Mouse (Mus musculus) stomach, embryonic 14.5 days (tissue): ENCODE results near the gene Fundc2. TPM values are rescaled to one million over a fixed set of nuclear protein-coding genes. Genes with fewer than 3 reads are reported as not detected.
A peak's percentile ranks its signal among the peaks of the same experiment; 100 is the strongest.

Experiments used
- ATAC-seq: fragments of 200-750 bp; cut with Nextera tagmentation; 2 replicates; pipeline ENCODE4 v1.8.0; 2017; ENCODE audit warnings: low read depth, moderate TSS enrichment; ENCODE audit not compliant: insufficient number of reproducible peaks, insufficient read depth, low FRiP score
- H3K27ac ChIP-seq: fragments of 300-500 bp; sonication (generic); 2 replicates; pipeline ENCODE4 v1.5.1; 2014; ENCODE audit warnings: mild to moderate bottlenecking, low read length, moderate library complexity, mixed read lengths
- H3K27me3 ChIP-seq: fragments of 300-500 bp; sonication (generic); 2 replicates; pipeline ENCODE4 v1.6.1; 2014; ENCODE audit warnings: low read length, control low read depth, mixed read lengths; ENCODE audit not compliant: control insufficient read depth, insufficient read depth
- H3K36me3 ChIP-seq: fragments of 300-500 bp; sonication (generic); 2 replicates; pipeline ENCODE4 v1.6.1; 2014; ENCODE audit warnings: mild to moderate bottlenecking, control low read depth, low read length, moderate library complexity, mixed read lengths; ENCODE audit not compliant: control insufficient read depth, insufficient read depth
- H3K4me1 ChIP-seq: fragments of 300-500 bp; sonication (generic); 2 replicates; pipeline ENCODE4 v1.6.1; 2014; ENCODE audit warnings: low read length, control low read depth, mixed read lengths; ENCODE audit not compliant: control insufficient read depth, insufficient read depth
- H3K4me2 ChIP-seq: fragments of 300-500 bp; sonication (generic); replicated peaks from 2 replicates; pipeline ENCODE4 v1.6.1; 2014; ENCODE audit warnings: low read depth, low read length, control low read depth
- H3K4me3 ChIP-seq: fragments of 300-500 bp; sonication (generic); 2 replicates; pipeline ENCODE4 v1.5.1; 2014; ENCODE audit warnings: low read depth, low read length, control low read depth
- H3K9ac ChIP-seq: fragments of 300-500 bp; sonication (generic); replicated peaks from 2 replicates; pipeline ENCODE4 v1.6.1; 2014; ENCODE audit warnings: low read depth, mild to moderate bottlenecking, control low read depth, low read length, moderate library complexity, mixed read lengths
- H3K9me3 ChIP-seq: fragments of 300-500 bp; sonication (generic); 2 replicates; pipeline ENCODE4 v1.6.1; 2016; ENCODE audit warnings: low read depth, low read length, control low read depth; ENCODE audit not compliant: control insufficient read depth
- WGBS: fragments of 180-500 bp; shearing (Covaris S2); extraction: QIAGEN DNeasy Blood & Tissue Kit; methylation state at CpG from one replicate; pipeline ENCODE4 v1.1.7; 2014; 5-methylcytosine and 5-hydroxymethylcytosine counted together
- polyA plus RNA-seq: library from polyadenylated mRNA; unstranded; fragments of >200 nt; fragmentation: Nextera tagmentation; extraction: Ambion mirVana; gene quantifications from 2 replicates; pipeline ENCODE4 v1.2.1, GENCODE M21; 2014

The Fundc2 gene
- polyA plus RNA-seq, 1 experiment from 2014 or later, result 83.8 TPM

DNA sequence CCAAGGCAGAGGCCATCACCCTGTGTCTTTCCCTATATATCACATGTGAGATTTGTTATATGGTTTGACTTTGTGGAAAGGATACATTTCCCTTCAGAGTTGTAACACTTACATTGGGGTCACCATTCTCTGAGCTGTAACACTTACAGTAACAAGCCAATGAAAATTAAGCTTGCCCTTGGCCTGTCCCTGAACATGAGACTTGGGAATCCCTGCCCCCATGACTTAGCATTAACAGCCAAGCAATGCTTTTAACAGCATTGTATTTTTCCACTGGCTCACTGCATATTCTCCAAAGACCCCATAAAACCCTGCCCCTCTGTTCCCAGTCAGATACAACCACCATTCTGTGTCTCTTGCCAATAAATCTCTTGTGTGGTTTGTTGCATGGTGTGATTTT, 21.2 kb downstream of the Fundc2 start:
- Histone ChIP-seq H3K4me1 (no peaks in the 10 kb centered on the region), H3K4me2 (no peak overlapping the region), H3K27ac (no peak overlapping the region), H3K36me3 (no peaks in the 10 kb centered on the region), H3K9ac (no peak overlapping the region), H3K9me3 (no peaks in the 10 kb centered on the region), H3K4me3 (no peak overlapping the region), H3K27me3 (no peaks in the 10 kb centered on the region)
- ATAC-seq, result no peak

DNA sequence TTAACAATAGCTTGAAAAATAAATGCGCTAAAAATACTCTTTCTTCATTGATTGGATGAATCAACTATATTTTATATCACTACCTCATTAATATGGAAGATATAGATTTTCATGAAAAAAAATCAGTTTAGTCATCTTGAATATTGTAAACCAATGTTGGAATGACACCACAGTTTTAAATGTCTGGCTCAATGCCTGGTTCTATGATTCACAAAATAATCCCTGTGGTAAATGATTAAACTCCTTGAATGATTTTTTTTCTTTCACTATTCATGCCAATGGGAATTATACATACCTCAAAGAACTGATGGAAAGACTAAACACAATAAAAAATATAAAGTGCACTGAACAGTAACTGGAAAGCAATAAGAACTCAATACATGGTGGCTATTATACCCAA, 27.5 kb downstream of the Fundc2 start:
- no peak overlapping the region for H3K4me2 ChIP-seq
- H3K9me3 ChIP-seq, result no peaks in the 10 kb centered on the region
- no peaks in the 10 kb centered on the region for H3K36me3 ChIP-seq
- H3K4me3 ChIP-seq, result no peak overlapping the region
- WGBS, result 89% methylated on average over 1 of the region's 1 CpGs
- no peak overlapping the region for H3K9ac ChIP-seq
- no peaks in the 10 kb centered on the region for H3K27me3 ChIP-seq
- no peaks in the 10 kb centered on the region for H3K4me1 ChIP-seq
- no peak overlapping the region for H3K27ac ChIP-seq
- no peak for ATAC-seq

DNA sequence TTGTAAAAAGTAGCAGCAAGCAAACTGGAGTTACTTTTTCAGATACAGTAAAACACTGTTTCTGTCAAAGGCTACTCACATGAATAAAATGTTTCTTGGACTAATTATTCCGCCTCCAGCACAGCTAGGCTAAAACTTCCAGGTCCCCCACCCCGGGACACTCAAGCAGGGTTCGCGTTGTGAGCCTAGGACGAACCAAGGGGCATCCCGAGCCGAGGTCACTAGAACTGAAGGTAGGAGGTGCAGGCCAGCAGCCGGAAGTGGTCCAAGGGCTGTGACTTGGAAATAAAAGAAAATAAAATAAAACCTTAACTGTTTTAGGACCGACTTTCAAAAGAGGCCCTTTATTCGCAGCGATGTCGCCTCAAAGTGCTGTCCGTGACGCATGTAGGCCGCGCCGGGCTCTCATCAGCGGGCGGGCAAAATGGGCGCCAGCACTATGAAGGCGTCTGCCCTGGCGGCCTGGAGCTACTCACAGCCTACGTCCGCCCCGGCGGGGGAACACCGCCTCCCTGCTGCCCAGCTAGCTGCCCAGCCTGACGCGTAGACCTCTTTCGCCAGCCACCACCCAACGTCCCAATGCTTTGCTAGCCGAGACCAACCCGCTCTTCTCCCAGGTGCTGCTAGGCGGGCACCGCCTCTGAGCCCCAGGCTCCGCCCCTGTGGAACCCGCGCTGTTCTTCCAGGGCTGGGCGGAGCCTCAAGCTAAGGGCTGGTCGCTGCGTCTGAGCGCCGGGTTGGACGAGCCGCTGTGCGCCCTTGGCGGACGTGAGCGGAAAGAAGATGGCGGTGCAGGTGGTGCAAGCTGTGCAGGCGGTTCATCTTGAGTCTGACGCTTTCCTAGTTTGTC, 34.0 kb downstream of the Fundc2 start, which contains the start of the genes Cmc4, Mtcp1 and Brcc3:
Gene Cmc4 (minus strand): TSS at position 649 of the 850 bp plus-strand sequence.
Gene Mtcp1 (minus strand): TSS at position 653 of the 850 bp plus-strand sequence.
Gene Brcc3 (plus strand): TSS at position 693 of the 850 bp plus-strand sequence.
- peak; percentile 100 for ATAC-seq
- H3K4me2 ChIP-seq, result peak within 1 kb of the TSS; percentile 44
- peak within 1 kb of the TSS; percentile 46 for H3K4me3 ChIP-seq
- peak within 1 kb of the TSS; percentile 84 for H3K27ac ChIP-seq
- 16% methylated on average over 52 of the region's 52 CpGs for WGBS
- H3K9ac ChIP-seq, result peak within 1 kb of the TSS; percentile 57
- H3K27me3 ChIP-seq, result no peaks in the 10 kb centered on the region
- no peaks in the 10 kb centered on the region for H3K9me3 ChIP-seq
- no peaks in the 10 kb centered on the region for H3K36me3 ChIP-seq
- H3K4me1 ChIP-seq, result no peaks in the 10 kb centered on the region

Other genes with a start within 250 kb of the Fundc2 start
- gene Smim9, start 218.6 kb upstream of the Fundc2 start, polyA plus RNA-seq, result not detected in 2 replicates
- 1.7 and 2.9 TPM in 2 replicates for gene F8, start 216 bp downstream of the Fundc2 start, polyA plus RNA-seq
- 30.4 and 33.7 TPM in 2 replicates for gene Cmc4, start 34.2 kb downstream of the Fundc2 start, polyA plus RNA-seq
- 13.6 and 15.8 TPM in 2 replicates for gene Mtcp1, start 34.2 kb downstream of the Fundc2 start, polyA plus RNA-seq
- 62.7 and 69.6 TPM in 2 replicates for gene Brcc3, start 34.2 kb downstream of the Fundc2 start, polyA plus RNA-seq
- gene Vbp1, start 131.9 kb downstream of the Fundc2 start, polyA plus RNA-seq, result 164 and 172 TPM in 2 replicates
- gene Rab39b, start 195.8 kb downstream of the Fundc2 start, polyA plus RNA-seq, result 2.0 and 3.4 TPM in 2 replicates